Mouse (Mus musculus) lung, postnatal 0 days (tissue): ENCODE data around the gene Topbp1.
A peak's percentile ranks its signal among the peaks of the same experiment; 100 is the strongest.

Experiments
- CTCF ChIP-seq: IDR thresholded peaks from 2 replicates; pipeline ENCODE4 v1.5.1; 2016; ENCODE audit warnings: antibody characterized with exemption, mild to moderate bottlenecking
- EP300 ChIP-seq: IDR thresholded peaks from 2 replicates; pipeline ENCODE4 v1.6.1; 2016; ENCODE audit warnings: antibody characterized with exemption, mild to moderate bottlenecking, control low read depth

GRCm38 (mm10) chr9:103302666-103303065 is 2.3 kb upstream of the Topbp1 start:
- TF ChIP-seq EP300 (no peak), CTCF (peak; percentile 90)
